Mouse (Mus musculus): ENCODE data around the gene C130074G19Rik. TPM values are rescaled to one million over a fixed set of nuclear protein-coding genes. Genes with fewer than 3 reads are reported as not detected.

Gene C130074G19Rik
- polyA plus RNA-seq, 1 experiment = 7.4 TPM

GRCm38 (mm10) chr1:184861551-184861950 is 21.5 kb downstream of the C130074G19Rik start:
- Histone ChIP-seq H3K27ac (ENCODE audit: insufficient read depth, low read length) (no peak overlapping the region), H3K4me3 (replicated peaks; ENCODE audit: insufficient read depth, low read depth, low read length) (no peak overlapping the region), H3K27me3 (ENCODE audit: control insufficient read depth, insufficient read depth, low read length) (no peaks in the 10 kb centered on the region), H3K4me1 (ENCODE audit: control insufficient read depth, insufficient read depth, low read length) (no peaks in the 10 kb centered on the region)
- DNase-seq = no peak
- 82% methylated on average over 2 of the region's 2 CpGs for WGBS
- no peak for TF ChIP-seq POLR2A (IDR thresholded peaks at IDR 0.05; ENCODE audit: borderline replicate concordance, insufficient read depth, low read length)
- no peak for TF ChIP-seq CTCF (IDR thresholded peaks at IDR 0.05; ENCODE audit: borderline replicate concordance, insufficient read depth, low read depth, low read length)

- TF ChIP-seq POLR2A (IDR thresholded peaks at IDR 0.05; ENCODE audit: borderline replicate concordance, insufficient read depth, low read length) = no peak
- TF ChIP-seq CTCF (IDR thresholded peaks at IDR 0.05; ENCODE audit: borderline replicate concordance, insufficient read depth, low read depth, low read length) = no peak
- Histone ChIP-seq H3K27ac (ENCODE audit: insufficient read depth, low read length) (no peak overlapping the region), H3K27me3 (ENCODE audit: control insufficient read depth, insufficient read depth, low read length) (no peaks in the 10 kb centered on the region), H3K4me3 (replicated peaks; ENCODE audit: insufficient read depth, low read depth, low read length) (no peak overlapping the region), H3K4me1 (ENCODE audit: control insufficient read depth, insufficient read depth, low read length) (no peaks in the 10 kb centered on the region)
- no peak for DNase-seq
- 77% methylated on average over 3 of the region's 3 CpGs for WGBS
Observed at GRCm38 (mm10) chr1:184860276-184860675, 22.7 kb downstream of the C130074G19Rik start.

DNA sequence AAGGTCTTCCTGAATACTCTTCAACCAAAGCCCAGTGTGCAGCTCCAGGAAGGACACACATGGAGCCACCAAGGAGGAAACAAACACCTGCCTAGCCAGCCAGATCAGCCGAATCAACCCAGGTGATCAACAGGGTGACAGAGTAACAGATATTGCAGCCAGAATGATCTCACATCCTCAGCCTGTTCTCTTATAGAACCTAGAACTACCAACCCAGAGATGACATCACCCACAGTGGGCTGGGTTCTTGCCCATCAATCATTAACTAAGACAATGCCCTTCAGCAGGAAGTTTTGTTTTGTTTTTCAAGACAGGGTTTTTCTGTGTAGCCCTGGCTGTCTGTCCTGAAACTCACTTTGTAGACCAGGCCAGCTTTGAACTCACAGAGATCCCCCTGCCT is 24.8 kb downstream of the C130074G19Rik start:
- TF ChIP-seq POLR2A (IDR thresholded peaks at IDR 0.05; ENCODE audit: borderline replicate concordance, insufficient read depth, low read length) (no peak), CTCF (IDR thresholded peaks at IDR 0.05; ENCODE audit: borderline replicate concordance, insufficient read depth, low read depth, low read length) (no peak)
- WGBS = 92% methylated on average over 1 of the region's 1 CpGs

GRCm38 (mm10) chr1:184857216-184857615 is 25.8 kb downstream of the C130074G19Rik start:
- no peak for DNase-seq
- Histone ChIP-seq H3K4me3 (replicated peaks; ENCODE audit: insufficient read depth, low read depth, low read length) (no peak overlapping the region), H3K27ac (ENCODE audit: insufficient read depth, low read length) (no peak overlapping the region), H3K27me3 (ENCODE audit: control insufficient read depth, insufficient read depth, low read length) (no peaks in the 10 kb centered on the region), H3K4me1 (ENCODE audit: control insufficient read depth, insufficient read depth, low read length) (no peaks in the 10 kb centered on the region)
- TF ChIP-seq CTCF (IDR thresholded peaks at IDR 0.05; ENCODE audit: borderline replicate concordance, insufficient read depth, low read depth, low read length) (no peak), POLR2A (IDR thresholded peaks at IDR 0.05; ENCODE audit: borderline replicate concordance, insufficient read depth, low read length) (no peak)
- WGBS = 91% methylated on average over 9 of the region's 9 CpGs

More for the DNA sequence above, 24.8 kb downstream of the C130074G19Rik start:
- Histone ChIP-seq H3K27me3 (ENCODE audit: control insufficient read depth, insufficient read depth, low read length) (no peaks in the 10 kb centered on the region), H3K4me1 (ENCODE audit: control insufficient read depth, insufficient read depth, low read length) (no peaks in the 10 kb centered on the region), H3K27ac (ENCODE audit: insufficient read depth, low read length) (no peak overlapping the region), H3K4me3 (replicated peaks; ENCODE audit: insufficient read depth, low read depth, low read length) (no peak overlapping the region)
- no peak for DNase-seq

DNA sequence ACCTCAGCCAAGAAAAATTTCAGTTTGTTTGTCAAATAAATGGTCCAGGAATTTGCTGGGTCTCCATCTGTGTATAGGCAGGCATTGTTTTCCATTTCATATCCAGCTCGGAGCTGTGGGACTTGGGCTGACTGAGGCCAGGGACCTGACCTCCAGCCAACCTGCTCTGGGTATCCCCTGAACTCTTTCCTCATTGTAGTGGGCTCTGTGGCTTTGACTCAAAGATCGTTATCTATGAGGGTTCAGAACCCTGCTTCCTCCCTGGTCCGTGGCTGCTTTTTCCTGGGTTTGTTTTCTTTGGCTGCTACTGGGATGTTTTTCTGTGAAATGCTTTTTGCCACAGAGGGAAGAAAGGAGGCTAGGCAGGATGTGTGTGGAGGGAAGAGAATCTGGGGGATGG is 29.1 kb downstream of the C130074G19Rik start:
- no peaks in the 10 kb centered on the region for H3K27me3 ChIP-seq (ENCODE audit: control insufficient read depth, insufficient read depth, low read length)
- H3K27ac ChIP-seq (ENCODE audit: insufficient read depth, low read length) = no peak overlapping the region
- no peak for DNase-seq
- 68% methylated on average over 3 of the region's 3 CpGs for WGBS
- no peak overlapping the region for H3K4me3 ChIP-seq (replicated peaks; ENCODE audit: insufficient read depth, low read depth, low read length)
- 0 out of 2 replicates have a peak, but pooled peaks cover 3% of the 10 kb centered on the region for H3K4me1 ChIP-seq (ENCODE audit: control insufficient read depth, insufficient read depth, low read length)
- TF ChIP-seq POLR2A (IDR thresholded peaks at IDR 0.05; ENCODE audit: borderline replicate concordance, insufficient read depth, low read length) (no peak), CTCF (IDR thresholded peaks at IDR 0.05; ENCODE audit: borderline replicate concordance, insufficient read depth, low read depth, low read length) (no peak)

GRCm38 (mm10) chr1:184853339-184853738 is 29.7 kb downstream of the C130074G19Rik start:
- Histone ChIP-seq H3K4me1 (ENCODE audit: control insufficient read depth, insufficient read depth, low read length) (0 out of 2 replicates have a peak, but pooled peaks cover 3% of the 10 kb centered on the region), H3K27ac (ENCODE audit: insufficient read depth, low read length) (no peak overlapping the region), H3K4me3 (replicated peaks; ENCODE audit: insufficient read depth, low read depth, low read length) (no peak overlapping the region), H3K27me3 (ENCODE audit: control insufficient read depth, insufficient read depth, low read length) (no peaks in the 10 kb centered on the region)
- TF ChIP-seq CTCF (IDR thresholded peaks at IDR 0.05; ENCODE audit: borderline replicate concordance, insufficient read depth, low read depth, low read length) (peak; percentile 36; the same call in 1 of the 2 replicates), POLR2A (IDR thresholded peaks at IDR 0.05; ENCODE audit: borderline replicate concordance, insufficient read depth, low read length) (no peak)
- 25% methylated on average over 5 of the region's 5 CpGs for whole genome bisulfite sequencing
- DNase-seq = peak; percentile 51 to 59

DNA sequence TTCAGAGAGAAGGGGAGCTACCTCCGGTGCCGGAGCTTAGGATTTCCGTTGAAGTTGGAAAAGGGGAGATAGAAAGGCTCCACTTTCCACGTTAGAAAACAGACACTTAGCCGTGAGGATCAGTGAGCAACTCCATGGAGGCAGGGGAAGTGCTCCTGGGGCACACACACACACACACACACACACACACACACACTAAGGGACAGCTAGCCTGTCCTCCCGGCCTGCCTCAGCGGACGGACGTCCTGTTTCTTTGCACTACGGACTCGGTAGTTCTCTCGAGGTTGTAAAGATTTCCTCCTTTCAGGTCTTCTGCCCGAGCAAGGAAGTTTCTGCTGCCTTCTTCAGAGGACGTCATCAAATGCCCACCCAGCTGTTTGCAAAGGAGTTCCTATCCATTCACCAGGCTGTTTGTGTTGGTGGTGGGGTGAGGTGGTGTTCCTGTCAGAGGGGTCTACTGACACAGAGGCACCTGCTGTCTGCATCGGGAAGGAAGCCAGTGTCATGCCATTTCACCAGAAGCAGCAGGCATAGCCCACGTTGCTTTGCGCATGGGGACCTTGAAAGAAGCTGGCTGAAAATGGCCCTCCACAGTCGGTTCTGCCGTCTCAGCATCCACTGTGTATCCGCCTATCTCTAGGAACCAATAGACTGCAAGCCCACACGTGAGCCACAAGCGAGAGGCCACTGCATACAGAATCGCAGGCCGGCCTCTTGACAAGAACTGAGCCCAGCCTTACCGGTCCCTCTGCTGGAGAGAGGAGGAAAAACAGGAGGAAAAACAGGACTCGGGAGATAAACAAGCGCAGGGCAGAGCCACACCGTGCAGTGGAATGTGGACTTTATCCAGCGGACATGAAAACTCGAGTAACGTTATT is 31.0 kb downstream of the C130074G19Rik start:
- Histone ChIP-seq H3K4me1 (ENCODE audit: control insufficient read depth, insufficient read depth, low read length) (0 out of 2 replicates have a peak, but pooled peaks cover 3% of the 10 kb centered on the region), H3K27me3 (ENCODE audit: control insufficient read depth, insufficient read depth, low read length) (no peaks in the 10 kb centered on the region), H3K27ac (ENCODE audit: insufficient read depth, low read length) (no peak overlapping the region), H3K4me3 (replicated peaks; ENCODE audit: insufficient read depth, low read depth, low read length) (peak overlapping the region; percentile 4)
- WGBS = 25% methylated on average over 31 of the region's 31 CpGs
- TF ChIP-seq POLR2A (IDR thresholded peaks at IDR 0.05; ENCODE audit: borderline replicate concordance, insufficient read depth, low read length) (no peak), CTCF (IDR thresholded peaks at IDR 0.05; ENCODE audit: borderline replicate concordance, insufficient read depth, low read depth, low read length) (peak; percentile 66; the same call in 1 of the 2 replicates)
- peak; percentile 66 to 79 for DNase-seq

- no peak overlapping the region for H3K27ac ChIP-seq (ENCODE audit: insufficient read depth, low read length)
- DNase-seq = no peak
- WGBS = 79% methylated on average over 7 of the region's 7 CpGs
- H3K27me3 ChIP-seq (ENCODE audit: control insufficient read depth, insufficient read depth, low read length) = no peaks in the 10 kb centered on the region
- 0 out of 2 replicates have a peak, but pooled peaks cover 3% of the 10 kb centered on the region for H3K4me1 ChIP-seq (ENCODE audit: control insufficient read depth, insufficient read depth, low read length)
- H3K4me3 ChIP-seq (replicated peaks; ENCODE audit: insufficient read depth, low read depth, low read length) = no peak overlapping the region
- TF ChIP-seq POLR2A (IDR thresholded peaks at IDR 0.05; ENCODE audit: borderline replicate concordance, insufficient read depth, low read length) (no peak), CTCF (IDR thresholded peaks at IDR 0.05; ENCODE audit: borderline replicate concordance, insufficient read depth, low read depth, low read length) (no peak)
Observed at GRCm38 (mm10) chr1:184851166-184851565, 31.9 kb downstream of the C130074G19Rik start.

Data from cerebellum, adult 2 months (tissue).